In genomic region chr14:48019331-48019730, GRCm38 (mm10) we compare ENCODE assay signal across 28 mouse cellular contexts.
"Had no signal": no experiment of that assay in that cellular context is flagged by ENCODE, and none has a peak within 500 bp of the region (broad histone marks: within the 10 kb centered on the region; RNA-seq: fewer than 3 reads in every experiment).

No protein-coding gene starts in this region.

- H3K4me3 ChIP-seq: embryonic facial prominence, embryonic 10.5 days; embryonic facial prominence, embryonic 12.5 days; embryonic facial prominence, embryonic 13.5 days; embryonic facial prominence, embryonic 15.5 days; erythroblast, embryonic 14.5 days; forebrain, embryonic 10.5 days; forebrain, embryonic 12.5 days; forebrain, embryonic 13.5 days; forebrain, embryonic 15.5 days; gastrocnemius, adult 2 months; heart, adult 2 months had no signal

- H3K27ac ChIP-seq: embryonic facial prominence, embryonic 10.5 days; embryonic facial prominence, embryonic 12.5 days; embryonic facial prominence, embryonic 13.5 days; embryonic facial prominence, embryonic 15.5 days; forebrain, embryonic 10.5 days; forebrain, embryonic 12.5 days; forebrain, embryonic 13.5 days; forebrain, embryonic 15.5 days; gastrocnemius, adult 2 months; heart, adult 2 months had no signal

- DNase-seq: cerebellum, adult 2 months; cerebellum, adult 8-10 months; cerebellum, adult 9-10 months; cerebellum, adult 9-11 months; cerebellum, postnatal 10 days; cerebellum, postnatal 14 days; cerebellum, postnatal 25 days; cerebellum, postnatal 36 days; embryo, embryonic 11 days; forebrain, postnatal 0 days; gastrocnemius, adult 2 months; gastrocnemius, postnatal 10 days; gastrocnemius, postnatal 14 days; gastrocnemius, postnatal 25 days; gastrocnemius, postnatal 36 days; heart, adult 18-20 months; heart, adult 2 months had no signal

- H3K4me2 ChIP-seq: embryonic facial prominence, embryonic 12.5 days; embryonic facial prominence, embryonic 13.5 days; embryonic facial prominence, embryonic 15.5 days; forebrain, embryonic 12.5 days; forebrain, embryonic 13.5 days; forebrain, embryonic 15.5 days had no signal

- ATAC-seq: forebrain, embryonic 13.5 days; forebrain, embryonic 14.5 days; forebrain, embryonic 15.5 days; forebrain, embryonic 16.5 days; forebrain, postnatal 0 days had no signal

- H3K9ac ChIP-seq: embryonic facial prominence, embryonic 12.5 days; embryonic facial prominence, embryonic 13.5 days; embryonic facial prominence, embryonic 15.5 days; forebrain, embryonic 12.5 days; forebrain, embryonic 13.5 days; forebrain, embryonic 15.5 days; forebrain, postnatal 0 days had no signal

- H3K9me3 ChIP-seq: embryonic facial prominence, embryonic 10.5 days; embryonic facial prominence, embryonic 12.5 days; embryonic facial prominence, embryonic 13.5 days; embryonic facial prominence, embryonic 15.5 days; forebrain, embryonic 10.5 days; forebrain, embryonic 12.5 days; forebrain, embryonic 13.5 days; forebrain, embryonic 15.5 days had no signal

- H3K27me3 ChIP-seq: embryonic facial prominence, embryonic 12.5 days; embryonic facial prominence, embryonic 13.5 days; embryonic facial prominence, embryonic 15.5 days; forebrain, embryonic 12.5 days; forebrain, embryonic 13.5 days; forebrain, embryonic 15.5 days had no signal

- H3K4me1 ChIP-seq: embryonic facial prominence, embryonic 10.5 days; embryonic facial prominence, embryonic 12.5 days; embryonic facial prominence, embryonic 13.5 days; embryonic facial prominence, embryonic 15.5 days; forebrain, embryonic 10.5 days; forebrain, embryonic 12.5 days; forebrain, embryonic 13.5 days; forebrain, embryonic 15.5 days had no signal

- H3K36me3 ChIP-seq: embryonic facial prominence, embryonic 10.5 days; embryonic facial prominence, embryonic 12.5 days; embryonic facial prominence, embryonic 13.5 days; embryonic facial prominence, embryonic 15.5 days; forebrain, embryonic 10.5 days; forebrain, embryonic 12.5 days; forebrain, embryonic 15.5 days had no signal
